Mouse (Mus musculus): ENCODE data around the gene Cacna2d3.

GRCm38 (mm10) chr14:29278401-29278800 is 443.3 kb downstream of the Cacna2d3 start:
- TF ChIP-seq EP300 (IDR thresholded peaks at IDR 0.05; ENCODE audit: low read length) (no peak), MEF2A (IDR thresholded peaks at IDR 0.05; ENCODE audit: borderline replicate concordance, low read depth, low read length) (no peak), PAX5 (IDR thresholded peaks at IDR 0.05; ENCODE audit: low read length) (no peak), POLR2A (IDR thresholded peaks at IDR 0.05; ENCODE audit: low read depth, low read length) (no peak), CTCF (conservative IDR thresholded peaks at IDR 0.05 in 1 of 2, IDR thresholded peaks at IDR 0.05 in 1 of 2; ENCODE audit: low read depth in 2 of 2, low read length in 2 of 2) (no peak), TCF12 (IDR thresholded peaks at IDR 0.05; ENCODE audit: low read depth, low read length) (no peak), MYC (IDR thresholded peaks at IDR 0.05; ENCODE audit: low read depth, low read length) (no peak), MAFK (IDR thresholded peaks at IDR 0.05; ENCODE audit: insufficient replicate concordance, low read length) (no peak), ELF1 (IDR thresholded peaks at IDR 0.05; ENCODE audit: low read depth, low read length) (no peak), ZNF384 (IDR thresholded peaks at IDR 0.05; ENCODE audit: low read depth, low read length) (no peak), ZKSCAN1 (IDR thresholded peaks at IDR 0.05; ENCODE audit: borderline replicate concordance, low read depth, low read length) (no peak)

Data from CH12.LX (cell line).